Mouse (Mus musculus): ENCODE results near the gene Arl13b. TPM values are rescaled to one million over a fixed set of nuclear protein-coding genes. Genes with fewer than 3 reads are reported as not detected.

Gene Arl13b
- 7.9 and 10.6 TPM in 2 replicates for polyA plus RNA-seq (2015; fragmentation: Nextera tagmentation; extraction: Ambion mirVana)

DNA sequence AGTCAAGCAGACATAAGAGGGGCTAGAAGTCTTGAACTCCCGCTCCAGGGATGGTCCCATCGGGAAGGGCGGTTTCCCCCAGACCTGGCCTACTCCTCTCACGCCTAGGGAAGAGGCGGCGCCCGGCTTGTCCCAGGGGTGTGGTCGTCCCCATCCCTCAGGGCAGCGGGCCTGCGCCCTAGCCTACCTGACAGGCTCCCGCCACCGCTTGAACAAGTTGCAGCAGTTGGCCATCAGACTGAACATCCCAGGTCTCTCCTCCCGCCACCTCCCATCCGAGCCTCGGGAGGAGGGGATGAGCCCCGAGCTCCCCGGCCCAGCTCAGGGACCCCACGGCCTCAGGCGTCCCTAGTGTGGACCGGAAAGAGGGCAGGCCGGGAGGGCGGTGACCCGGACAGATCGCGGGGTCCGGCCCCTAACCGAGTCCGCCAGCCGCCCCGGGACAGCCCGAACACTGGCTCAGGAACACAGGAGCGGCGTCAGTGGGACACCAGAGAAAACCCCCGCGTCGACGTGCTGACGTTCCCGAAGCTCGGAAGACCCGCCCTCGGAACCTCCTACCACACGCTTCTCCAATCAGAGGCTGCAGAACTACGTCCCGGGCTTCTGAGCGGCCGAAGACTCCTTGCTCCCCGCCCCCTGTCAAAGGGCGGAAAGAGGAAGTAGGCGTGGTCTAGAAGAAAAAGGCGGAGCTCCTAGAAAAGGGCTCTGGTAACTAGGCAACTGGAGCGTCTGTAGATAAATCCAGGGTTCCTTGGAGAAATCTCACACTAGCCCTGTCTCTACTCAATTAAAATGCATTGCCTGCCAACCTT, at the start of gene Arl13b:
Gene Arl13b, minus strand, starts transcription at position 543 of the 815 bp plus-strand sequence.

DNA sequence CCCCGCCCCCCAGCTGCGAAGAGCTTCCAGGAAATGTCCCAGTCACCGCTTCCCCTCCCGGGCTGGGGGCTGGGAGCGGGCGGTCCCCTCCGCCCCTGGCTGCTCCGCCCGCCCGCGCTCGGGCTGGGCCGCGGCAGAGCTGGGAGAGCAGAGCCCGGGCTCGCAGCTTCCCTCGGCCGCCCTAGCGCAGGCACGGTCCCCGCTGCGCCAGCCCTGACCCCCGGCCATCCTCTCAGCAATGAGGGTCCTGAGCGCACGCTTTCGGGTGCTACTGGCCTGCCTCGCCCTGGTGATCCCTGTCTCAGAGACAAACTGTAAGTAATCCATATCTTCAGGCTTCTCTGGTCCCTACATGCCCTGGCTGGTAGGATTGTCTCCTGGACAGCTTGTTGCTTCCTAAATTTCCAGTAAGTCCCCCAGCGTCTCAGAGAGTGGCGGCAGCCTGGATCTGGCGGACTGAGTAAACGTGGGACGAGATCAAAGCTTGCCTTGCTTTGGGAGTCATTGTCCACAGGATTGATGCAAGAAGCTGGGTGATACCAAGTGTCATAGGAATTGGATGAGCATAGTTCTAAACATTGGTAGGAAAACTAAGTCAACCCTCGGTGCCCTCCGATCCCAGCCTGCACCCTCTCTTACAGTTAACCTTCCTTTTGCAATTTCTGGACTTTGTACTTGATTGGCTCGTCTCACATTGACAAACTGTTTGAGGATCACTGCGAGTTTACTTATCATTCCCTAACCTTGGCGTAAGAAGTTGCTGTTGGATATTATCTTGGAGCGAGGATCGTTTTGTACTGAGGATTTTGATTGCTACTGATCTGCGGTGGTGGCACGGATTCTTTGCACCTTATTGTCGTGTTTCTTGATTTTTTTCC, 7.6 kb upstream of the Arl13b start, which contains the start of gene Pros1:
Gene Pros1, plus strand, starts transcription at position 117 of the 878 bp plus-strand sequence.

DNA sequence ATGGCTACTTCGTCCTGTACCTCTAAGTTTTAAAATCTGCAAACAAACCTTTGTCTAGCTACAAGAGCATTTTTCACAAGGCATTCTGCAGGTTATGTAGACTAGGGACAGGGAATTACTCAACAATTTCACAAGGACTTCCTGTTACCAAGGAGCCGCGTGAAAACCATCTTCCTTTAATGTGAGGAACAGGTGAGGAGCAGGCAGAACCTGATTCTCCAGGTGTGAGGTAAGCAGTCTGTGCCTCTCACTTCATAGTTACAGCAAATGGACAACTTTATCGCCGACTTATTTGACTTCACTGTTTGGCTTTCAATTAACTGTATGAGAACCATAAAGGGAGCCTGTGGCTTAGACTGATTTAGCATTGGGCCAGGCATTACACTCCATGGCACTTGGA, 32.3 kb downstream of the Arl13b start, which contains the start of gene Stx19:
Gene Stx19, plus strand, starts transcription at position 186 of the 400 bp plus-strand sequence.

DNA sequence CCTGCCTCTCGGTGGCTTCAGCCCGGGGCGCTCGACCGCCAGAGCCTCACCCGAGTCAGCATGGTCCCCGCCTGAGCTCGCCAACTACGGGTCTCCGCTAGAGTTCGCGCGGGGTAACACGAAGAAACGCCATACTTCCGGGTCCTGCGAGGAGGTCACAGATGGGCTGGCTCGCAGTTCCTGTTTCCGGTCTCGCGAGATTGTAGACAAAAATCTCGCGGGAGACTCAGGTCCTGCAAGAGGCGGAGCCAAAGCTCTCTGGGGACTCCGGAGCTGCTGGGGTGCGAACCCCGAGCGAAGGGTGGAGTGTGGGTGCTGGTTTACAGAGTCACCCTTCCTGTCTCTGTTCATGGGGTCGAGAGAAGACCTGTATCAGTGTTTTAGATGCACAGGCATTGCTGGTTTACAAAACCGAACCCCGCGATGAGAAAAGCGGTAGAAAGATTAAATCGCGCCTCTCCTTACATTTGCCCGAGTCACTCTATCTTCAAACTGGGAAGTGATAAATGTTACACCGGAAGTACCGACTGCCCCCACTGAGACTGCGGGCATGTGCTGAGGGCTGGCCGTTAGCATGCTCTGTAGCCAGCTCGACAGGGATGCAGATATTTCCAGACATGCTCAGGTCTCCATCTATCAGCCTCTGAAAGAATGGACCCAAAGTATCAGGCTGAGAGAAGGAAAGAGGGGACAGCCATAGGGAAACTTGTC, 60.1 kb downstream of the Arl13b start, which contains the start of gene Nsun3:
Gene Nsun3, minus strand, starts transcription at position 198 of the 711 bp plus-strand sequence.

Other genes with a start within 250 kb of the Arl13b start
- gene Nsun3, start 60.2 kb downstream of the Arl13b start, polyA plus RNA-seq (2015; fragmentation: Nextera tagmentation; extraction: Ambion mirVana): 6.8 and 7.1 TPM in 2 replicates
- gene Stx19, start 32.4 kb downstream of the Arl13b start, polyA plus RNA-seq (2015; fragmentation: Nextera tagmentation; extraction: Ambion mirVana): 0.25 and 0.27 TPM in 2 replicates
- gene Pros1, start 7.3 kb upstream of the Arl13b start, polyA plus RNA-seq (2015; fragmentation: Nextera tagmentation; extraction: Ambion mirVana): 14.8 and 18.9 TPM in 2 replicates

Data from spleen, postnatal 0 days (tissue).